Mouse (Mus musculus) testis, adult 2 months (tissue): ENCODE results near the gene Wdr41.

Experiments
- CTCF ChIP-seq: fragments of 200-500 bp; IDR thresholded peaks from 2 replicates; pipeline ENCODE4 v1.5.1; 2012; ENCODE audit warnings: low read depth, mild to moderate bottlenecking, inconsistent platforms, low read length, moderate library complexity; ENCODE audit not compliant: control insufficient read depth, insufficient read depth, insufficient replicate concordance
- POLR2A ChIP-seq: fragments of 200-500 bp; IDR thresholded peaks from 2 replicates; pipeline ENCODE4 v1.6.1; 2012; ENCODE audit warnings: low read depth, mild to moderate bottlenecking, inconsistent platforms, low read length, moderate library complexity; ENCODE audit not compliant: control insufficient read depth

DNA sequence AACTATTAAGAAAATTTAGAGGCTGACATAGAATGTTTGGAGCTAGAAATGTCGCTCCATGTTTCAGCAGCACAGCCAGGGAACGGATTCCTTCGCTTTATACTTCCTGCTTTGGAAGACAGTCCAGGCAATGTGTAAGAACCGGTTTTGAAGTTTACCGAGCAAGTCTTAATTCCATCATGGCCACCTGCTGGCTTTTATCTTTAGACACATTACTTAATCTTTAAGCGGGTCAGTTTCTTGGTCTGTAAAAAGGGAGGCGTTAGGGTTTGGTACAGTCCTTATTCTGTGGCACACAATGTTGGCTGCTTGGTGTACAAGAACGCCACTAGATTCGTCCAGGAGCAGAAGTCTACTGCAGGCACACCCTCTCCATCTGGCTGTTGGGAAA lies 321 bp upstream of the Wdr41 start:
- no peak for TF ChIP-seq CTCF
- no peak for TF ChIP-seq POLR2A
